ENCODE assay signal across 19 mouse cellular contexts in genomic region chr16:92816092-92816491, GRCm38 (mm10).
"Had no signal": no experiment of that assay in that cellular context is flagged by ENCODE, and none has a peak within 500 bp of the region (broad histone marks: within the 10 kb centered on the region; RNA-seq: fewer than 3 reads in every experiment).

No protein-coding gene starts in this region.

- H3K36me3 ChIP-seq: midbrain, embryonic 10.5 days; midbrain, embryonic 12.5 days; neural tube, embryonic 13.5 days; neural tube, embryonic 15.5 days had no signal

- H3K4me3 ChIP-seq: midbrain, embryonic 10.5 days; midbrain, embryonic 12.5 days; myocyte; neural tube, embryonic 13.5 days; neural tube, embryonic 15.5 days had no signal

- H3K9me3 ChIP-seq: midbrain, embryonic 10.5 days; midbrain, embryonic 12.5 days; neural tube, embryonic 13.5 days; neural tube, embryonic 15.5 days had no signal

- H3K9ac ChIP-seq: lung, embryonic 14.5 days; midbrain, embryonic 12.5 days; neural tube, embryonic 13.5 days; neural tube, embryonic 15.5 days had no signal

- DNase-seq: lung, adult 18-20 months; lung, embryonic 14.5 days; lung, postnatal 10 days; lung, postnatal 4 days; midbrain, embryonic 14.5 days; retina, postnatal 1 day; right cerebral cortex, adult 18-20 months; right cerebral cortex, postnatal 25 days; right cerebral cortex, postnatal 4 days; spleen, adult 18-20 months; thymus, adult 18-20 months; thymus, postnatal 14 days; thymus, postnatal 36 days had no signal

- H3K4me1 ChIP-seq: midbrain, embryonic 12.5 days; neural tube, embryonic 13.5 days; neural tube, embryonic 15.5 days had no signal

- ATAC-seq: midbrain, embryonic 16.5 days had no signal

- H3K27ac ChIP-seq: midbrain, embryonic 10.5 days; midbrain, embryonic 12.5 days; neural tube, embryonic 13.5 days; neural tube, embryonic 15.5 days had no signal

- H3K27me3 ChIP-seq: midbrain, embryonic 12.5 days had no signal

- H3K4me2 ChIP-seq: lung, embryonic 14.5 days; midbrain, embryonic 12.5 days; neural tube, embryonic 13.5 days; neural tube, embryonic 15.5 days had no signal
